Mouse (Mus musculus) heart, embryonic 12.5 days (tissue): ENCODE data around the gene Zfp568. TPM values are rescaled to one million over a fixed set of nuclear protein-coding genes. Genes with fewer than 3 reads are reported as not detected.
A peak's percentile ranks its signal among the peaks of the same experiment; 100 is the strongest.
"Not testable (repeated sequence)": the region's sequence is repeated elsewhere in the genome, so short reads cannot be mapped to it uniquely, and the experiment has no call there.

Experiments
- ATAC-seq: fragments of 200-750 bp; cut with Nextera tagmentation; 2 replicates; pipeline ENCODE4 v1.8.0; 2017; ENCODE audit warnings: moderate TSS enrichment, moderate library complexity; ENCODE audit not compliant: insufficient number of reproducible peaks, low FRiP score
- H3K27ac ChIP-seq: fragments of 300-500 bp; sonication (generic); 2 replicates; pipeline ENCODE4 v1.5.1; 2016; ENCODE audit warnings: mild to moderate bottlenecking, moderate library complexity; ENCODE audit not compliant: poor library complexity, severe bottlenecking
- H3K27me3 ChIP-seq: fragments of 300-500 bp; sonication (generic); replicated peaks from 2 replicates; pipeline ENCODE4 v1.6.1; 2016; ENCODE audit warnings: mild to moderate bottlenecking, moderate library complexity
- H3K36me3 ChIP-seq: fragments of 300-500 bp; sonication (generic); 2 replicates; pipeline ENCODE4 v1.6.1; 2016; ENCODE audit warnings: mild to moderate bottlenecking, moderate library complexity
- H3K4me1 ChIP-seq: fragments of 300-500 bp; sonication (generic); replicated peaks from 2 replicates; pipeline ENCODE4 v1.6.1; 2016; ENCODE audit warnings: mild to moderate bottlenecking
- H3K4me2 ChIP-seq: fragments of 300-500 bp; sonication (generic); 2 replicates; pipeline ENCODE4 v1.6.1; 2016; ENCODE audit warnings: mild to moderate bottlenecking, moderate library complexity
- H3K4me3 ChIP-seq: fragments of 300-500 bp; sonication (generic); 2 replicates; pipeline ENCODE4 v1.5.1; 2016; ENCODE audit warnings: mild to moderate bottlenecking
- H3K9ac ChIP-seq: fragments of 300-500 bp; sonication (generic); 2 replicates; pipeline ENCODE4 v1.6.1; 2016; ENCODE audit warnings: mild to moderate bottlenecking, moderate library complexity
- H3K9me3 ChIP-seq: fragments of 300-500 bp; sonication (generic); replicated peaks from 2 replicates; pipeline ENCODE4 v1.6.1; 2016; ENCODE audit warnings: mild to moderate bottlenecking, moderate library complexity
- WGBS: fragments of 180-500 bp; shearing (Covaris S2); methylation state at CpG from one replicate; pipeline ENCODE4 v1.1.7; 2016; 5-methylcytosine and 5-hydroxymethylcytosine counted together
- polyA plus RNA-seq: library from polyadenylated mRNA; unstranded; fragments of >200 nt; fragmentation: Nextera tagmentation; extraction: Ambion mirVana; gene quantifications from 2 replicates; pipeline ENCODE4 v1.2.1, GENCODE M21; 2016

Gene Zfp568
- polyA plus RNA-seq, 1 experiment from 2014 or later: 36.7 TPM

DNA sequence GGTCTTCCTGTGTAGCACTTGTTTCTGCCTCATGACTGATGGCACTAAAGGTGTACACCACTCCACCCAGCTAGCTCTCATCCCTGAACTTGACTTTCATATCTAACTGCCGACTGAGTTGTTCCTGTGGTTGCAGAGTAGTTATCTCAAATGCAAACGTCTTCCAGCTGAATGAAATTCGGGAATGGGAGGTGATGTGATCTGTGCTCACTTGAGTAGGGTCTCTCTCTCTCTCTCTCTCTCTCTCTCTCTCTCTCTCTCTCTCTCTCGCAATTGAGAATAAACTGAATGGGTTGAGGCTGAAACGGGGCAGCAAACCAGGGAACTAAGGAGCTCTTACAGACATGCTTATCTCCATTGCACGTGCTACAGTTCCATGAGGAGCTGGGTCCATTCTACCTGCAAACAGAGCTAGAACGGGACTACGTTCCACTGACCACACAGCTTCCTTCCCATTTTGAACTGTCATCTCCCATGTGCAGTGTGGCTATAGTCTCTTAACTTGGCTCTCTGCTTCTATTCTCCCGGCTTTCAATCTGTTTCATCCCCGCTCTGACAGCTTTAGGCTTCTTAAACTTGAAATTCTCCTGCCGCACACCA, 25.5 kb upstream of the Zfp568 start:
- no peak for ATAC-seq
- 0 out of 2 replicates have a peak, but pooled peaks cover 3% of the 10 kb centered on the region for H3K4me1 ChIP-seq
- no peak overlapping the region for H3K27ac ChIP-seq
- H3K27me3 ChIP-seq: no peaks in the 10 kb centered on the region
- WGBS: 77% methylated on average over 11 of the region's 11 CpGs
- no peaks in the 10 kb centered on the region for H3K9me3 ChIP-seq
- no peak overlapping the region for H3K9ac ChIP-seq
- H3K4me2 ChIP-seq: no peak overlapping the region
- H3K4me3 ChIP-seq: no peak overlapping the region
- H3K36me3 ChIP-seq: peaks cover 3% of the 10 kb centered on the region; the same call in 1 of the 2 replicates

DNA sequence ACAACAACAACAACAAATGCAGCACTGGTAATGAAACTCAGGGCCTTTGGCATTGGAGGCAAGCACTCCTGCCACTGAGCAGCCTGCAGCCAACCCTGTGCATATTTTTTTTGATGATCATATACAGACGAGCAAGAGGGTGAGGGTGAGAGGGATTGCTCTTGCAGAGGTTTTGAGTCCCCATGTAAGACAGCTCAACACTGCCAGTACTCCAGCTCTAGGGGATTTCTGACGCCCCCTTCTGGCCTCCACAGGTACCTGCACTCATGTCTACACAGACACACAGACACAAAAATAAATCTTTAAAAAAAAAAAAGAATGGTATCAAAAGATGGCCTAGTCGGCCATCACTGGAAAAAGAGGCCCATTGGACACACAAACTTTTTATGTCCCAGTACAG, 24.8 kb upstream of the Zfp568 start:
- Histone ChIP-seq H3K9me3 (no peaks in the 10 kb centered on the region), H3K36me3 (peaks cover 3% of the 10 kb centered on the region; the same call in 1 of the 2 replicates), H3K4me3 (no peak overlapping the region), H3K9ac (no peak overlapping the region), H3K27ac (no peak overlapping the region), H3K4me1 (0 out of 2 replicates have a peak, but pooled peaks cover 3% of the 10 kb centered on the region), H3K4me2 (no peak overlapping the region), H3K27me3 (no peaks in the 10 kb centered on the region)
- WGBS: 58% methylated on average over 3 of the region's 3 CpGs
- no peak for ATAC-seq

DNA sequence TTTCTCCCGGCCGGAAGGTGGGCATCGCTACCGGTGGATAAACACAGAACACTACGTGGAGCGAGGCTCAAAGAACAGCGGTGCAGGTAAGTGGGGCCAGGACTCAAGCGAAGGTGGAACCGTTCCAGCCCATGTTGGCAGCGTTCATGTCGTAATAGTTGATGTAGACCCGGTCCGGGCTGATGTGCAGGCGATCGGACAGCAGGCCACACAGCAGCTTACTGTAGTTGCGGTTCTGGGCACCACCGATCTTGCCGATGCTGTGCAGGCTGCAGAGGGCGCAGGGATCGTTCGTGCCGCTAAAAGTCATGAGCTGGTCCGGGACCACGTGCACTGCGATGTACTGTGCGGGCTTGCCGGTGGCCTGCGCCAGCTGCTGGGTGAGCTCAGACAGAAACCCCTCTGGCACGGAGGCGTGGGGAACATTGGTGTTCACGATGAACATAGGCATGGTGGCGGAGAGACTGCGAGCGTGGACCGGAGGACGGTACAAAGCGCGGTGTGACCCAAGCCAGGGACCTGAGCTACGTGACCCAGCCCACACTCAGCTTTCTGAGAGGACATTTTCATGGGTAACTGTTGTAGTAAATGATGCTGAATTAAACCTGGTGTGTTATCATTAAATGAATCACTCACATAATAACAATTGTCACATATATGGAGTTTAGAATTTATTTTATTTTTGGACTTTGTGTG, 18.5 kb upstream of the Zfp568 start:
- H3K27me3 ChIP-seq, H3K9ac ChIP-seq, H3K4me1 ChIP-seq, H3K4me2 ChIP-seq, H3K4me3 ChIP-seq, H3K27ac ChIP-seq, ATAC-seq, H3K9me3 ChIP-seq: not testable (repeated sequence)
- peaks cover 11% of the 10 kb centered on the region for H3K36me3 ChIP-seq
- WGBS: 46% methylated on average over 38 of the region's 39 CpGs

DNA sequence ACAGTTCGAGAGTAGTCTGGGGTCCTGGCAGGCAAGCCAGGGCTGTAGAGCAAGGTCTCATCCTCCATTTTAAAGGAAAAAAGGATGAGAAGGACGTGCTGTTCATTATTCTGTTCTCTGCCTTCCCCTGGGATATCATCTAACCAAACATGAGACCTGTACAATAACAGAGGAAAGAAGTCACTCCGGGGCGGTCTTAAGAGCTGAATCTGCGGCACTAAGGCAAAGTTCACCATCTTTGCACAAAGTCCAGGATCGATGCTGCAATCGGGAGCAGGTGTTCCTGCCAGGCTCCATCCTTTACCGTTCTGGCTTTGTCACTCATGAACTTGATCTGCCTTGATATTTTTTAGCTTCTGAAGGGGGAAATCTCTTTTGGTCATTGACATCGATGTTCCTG, 13.1 kb upstream of the Zfp568 start:
- Histone ChIP-seq H3K27me3 (no peaks in the 10 kb centered on the region), H3K27ac (no peak overlapping the region)
- WGBS: 82% methylated on average over 9 of the region's 9 CpGs

DNA sequence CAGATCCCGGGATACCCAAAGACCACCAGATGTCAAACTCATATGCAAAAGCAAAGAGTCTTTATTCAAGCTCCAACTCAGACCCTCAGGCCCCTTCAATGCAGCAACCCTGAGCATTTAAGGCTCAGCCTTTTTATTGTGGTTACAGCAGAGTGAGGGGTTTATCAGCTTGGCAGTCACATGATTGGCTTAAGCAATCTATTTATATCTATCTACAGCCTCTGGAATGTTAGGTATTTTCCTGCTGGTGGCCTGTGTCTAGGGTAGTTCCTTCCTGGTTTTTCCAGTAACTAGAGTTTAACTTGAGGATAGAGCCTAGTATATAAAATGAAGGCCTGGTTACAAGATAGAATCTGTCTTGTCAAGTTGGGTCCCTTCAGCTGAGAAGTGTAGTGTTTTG, 3.0 kb upstream of the Zfp568 start:
- H3K36me3 ChIP-seq: peaks cover 4% of the 10 kb centered on the region
- no peaks in the 10 kb centered on the region for H3K27me3 ChIP-seq
- 77% methylated on average over 1 of the region's 1 CpGs for WGBS
- H3K4me1 ChIP-seq: peaks cover 30% of the 10 kb centered on the region
- no peak for ATAC-seq
- H3K4me2 ChIP-seq: 0 out of 2 replicates have a peak overlapping the region, but pooled peaks have one; percentile 71
- peaks cover 7% of the 10 kb centered on the region; the same call in 1 of the 2 replicates for H3K9me3 ChIP-seq
- H3K9ac ChIP-seq: no peak overlapping the region
- H3K27ac ChIP-seq: peak overlapping the region; percentile 86
- H3K4me3 ChIP-seq: no peak overlapping the region

More for the DNA sequence above, 13.1 kb upstream of the Zfp568 start:
- H3K36me3 ChIP-seq: peaks cover 8% of the 10 kb centered on the region
- ATAC-seq: no peak
- H3K4me1 ChIP-seq: no peaks in the 10 kb centered on the region
- H3K4me3 ChIP-seq: no peak overlapping the region
- no peak overlapping the region for H3K4me2 ChIP-seq
- H3K9ac ChIP-seq: no peak overlapping the region
- peaks cover 7% of the 10 kb centered on the region; the same call in 1 of the 2 replicates for H3K9me3 ChIP-seq

DNA sequence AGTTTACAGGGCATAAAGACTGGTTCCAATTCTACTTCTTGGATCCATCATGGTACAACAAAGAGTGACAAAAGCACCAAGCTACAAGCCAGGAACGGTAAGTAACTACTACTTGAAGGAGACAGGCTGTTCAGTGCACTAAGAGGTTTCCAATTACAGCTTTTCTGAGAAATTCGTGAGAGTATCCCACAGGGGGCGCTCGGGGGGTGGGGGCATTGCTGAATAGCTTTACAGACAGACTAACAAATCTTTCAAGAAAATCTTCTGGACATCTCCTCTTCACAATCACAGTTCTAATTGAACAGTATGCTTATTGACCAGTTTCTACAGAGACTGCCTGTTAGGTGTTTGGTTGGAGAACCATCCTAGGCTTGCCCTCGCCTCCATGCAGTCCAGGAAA, 2.3 kb upstream of the Zfp568 start:
- Histone ChIP-seq H3K4me2 (peak overlapping the region; percentile 71), H3K4me3 (no peak overlapping the region), H3K27me3 (no peaks in the 10 kb centered on the region), H3K4me1 (peaks cover 36% of the 10 kb centered on the region), H3K27ac (peak overlapping the region; percentile 86), H3K9me3 (peaks cover 7% of the 10 kb centered on the region; the same call in 1 of the 2 replicates), H3K36me3 (peaks cover 11% of the 10 kb centered on the region), H3K9ac (no peak overlapping the region)
- 47% methylated on average over 5 of the region's 5 CpGs for WGBS
- no peak for ATAC-seq

DNA sequence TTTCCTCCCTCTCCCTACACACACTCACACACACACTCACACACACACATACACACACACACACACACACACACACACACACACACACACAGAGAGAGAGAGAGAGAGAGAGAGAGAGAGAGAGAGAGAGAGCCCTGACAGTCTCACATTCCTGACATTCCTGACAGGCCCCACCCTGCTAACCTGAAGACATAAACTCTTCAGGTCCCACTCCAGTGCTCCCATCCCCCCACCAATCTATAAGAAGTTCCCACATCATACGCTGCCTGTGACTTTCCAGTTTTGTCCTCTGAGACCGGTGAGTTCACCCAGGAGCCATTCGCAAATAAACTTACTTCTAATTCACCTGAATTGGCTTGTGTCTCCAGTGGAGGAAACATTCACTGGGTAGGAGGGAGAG, 1.9 kb upstream of the Zfp568 start:
- H3K27me3 ChIP-seq: no peaks in the 10 kb centered on the region
- H3K27ac ChIP-seq: peak overlapping the region; percentile 86
- peaks cover 12% of the 10 kb centered on the region for H3K36me3 ChIP-seq
- peaks cover 7% of the 10 kb centered on the region; the same call in 1 of the 2 replicates for H3K9me3 ChIP-seq
- peaks cover 36% of the 10 kb centered on the region for H3K4me1 ChIP-seq
- H3K4me3 ChIP-seq: no peak overlapping the region
- no peak overlapping the region for H3K9ac ChIP-seq
- no peak for ATAC-seq
- peak overlapping the region; percentile 71 for H3K4me2 ChIP-seq
- 75% methylated on average over 3 of the region's 3 CpGs for WGBS

DNA sequence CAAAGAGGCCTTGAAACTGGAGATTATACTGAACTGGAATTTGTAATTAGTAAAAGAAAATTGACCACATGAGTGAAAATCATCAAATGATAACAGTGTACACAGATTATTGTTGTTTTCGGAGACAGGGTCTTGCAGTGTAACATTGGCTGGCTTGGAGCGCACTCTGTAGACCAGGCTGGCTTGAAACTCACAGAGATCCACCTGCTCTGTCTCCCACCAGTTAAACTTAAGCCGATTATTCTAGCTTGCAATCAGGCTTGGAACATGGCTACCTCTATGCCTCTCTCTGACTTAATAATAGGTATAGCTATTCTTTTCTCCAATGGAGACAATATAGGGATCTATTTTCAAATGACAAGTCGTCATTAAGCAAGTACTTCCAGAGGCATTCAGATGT, 1.4 kb upstream of the Zfp568 start:
- no peak overlapping the region for H3K9ac ChIP-seq
- 73% methylated on average over 4 of the region's 4 CpGs for WGBS
- peaks cover 36% of the 10 kb centered on the region for H3K4me1 ChIP-seq
- peak overlapping the region; percentile 91; the same call in 1 of the 2 replicates for H3K4me3 ChIP-seq
- peaks cover 7% of the 10 kb centered on the region; the same call in 1 of the 2 replicates for H3K9me3 ChIP-seq
- peak overlapping the region; percentile 99 for H3K27ac ChIP-seq
- peaks cover 17% of the 10 kb centered on the region for H3K36me3 ChIP-seq
- H3K27me3 ChIP-seq: no peaks in the 10 kb centered on the region
- H3K4me2 ChIP-seq: peak overlapping the region; percentile 71
- ATAC-seq: no peak

DNA sequence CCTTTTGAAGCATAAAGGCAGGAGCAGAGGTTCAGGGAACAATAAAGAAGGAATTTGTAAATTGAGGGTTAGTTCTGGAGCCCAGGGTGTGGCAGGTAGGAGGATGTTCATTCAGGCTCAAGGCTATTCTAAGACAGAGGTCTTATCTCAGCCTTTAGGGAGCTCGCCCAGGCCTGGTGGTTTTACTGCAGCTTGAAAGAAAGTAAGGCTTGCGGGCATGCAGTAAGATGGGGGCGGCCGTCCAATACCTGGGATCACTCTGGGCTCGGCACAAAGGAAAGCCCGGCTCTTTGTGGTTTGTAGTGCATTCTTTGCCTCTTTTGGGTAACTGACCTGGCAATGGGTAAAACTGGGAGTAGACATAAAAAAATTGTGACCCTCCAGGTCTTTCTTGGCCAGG, 824 bp upstream of the Zfp568 start:
- Histone ChIP-seq H3K9ac (peak overlapping the region; percentile 96), H3K4me1 (peaks cover 39% of the 10 kb centered on the region), H3K4me3 (peak overlapping the region; percentile 91), H3K36me3 (peaks cover 23% of the 10 kb centered on the region), H3K4me2 (peak overlapping the region; percentile 71), H3K27ac (peak overlapping the region; percentile 99), H3K9me3 (peaks cover 7% of the 10 kb centered on the region; the same call in 1 of the 2 replicates), H3K27me3 (no peaks in the 10 kb centered on the region)
- no peak for ATAC-seq
- 18% methylated on average over 6 of the region's 6 CpGs for WGBS

DNA sequence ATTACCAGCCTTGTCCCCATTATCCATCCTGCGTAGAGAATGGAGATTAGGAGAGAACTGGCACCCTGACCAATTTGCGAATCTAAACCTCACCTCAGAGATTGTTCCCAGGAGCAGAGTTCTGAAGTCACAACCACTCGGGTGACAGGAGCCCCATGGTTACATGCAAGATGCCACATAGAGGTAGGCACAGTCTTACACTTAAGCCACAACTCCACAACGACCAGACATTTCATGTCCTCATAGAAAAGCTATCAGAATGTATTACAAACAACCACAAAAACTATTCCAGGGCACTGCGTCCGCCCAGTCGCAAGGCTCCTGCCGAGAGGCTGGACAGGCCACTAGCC, 440 bp upstream of the Zfp568 start:
- no peak for ATAC-seq
- Histone ChIP-seq H3K27ac (peak overlapping the region; percentile 99), H3K4me3 (peak overlapping the region; percentile 91), H3K4me1 (peaks cover 39% of the 10 kb centered on the region), H3K9ac (peak overlapping the region; percentile 96), H3K9me3 (peaks cover 7% of the 10 kb centered on the region; the same call in 1 of the 2 replicates), H3K4me2 (peak overlapping the region; percentile 71), H3K27me3 (no peaks in the 10 kb centered on the region), H3K36me3 (peaks cover 26% of the 10 kb centered on the region)
- WGBS: 0% methylated on average over 8 of the region's 8 CpGs

DNA sequence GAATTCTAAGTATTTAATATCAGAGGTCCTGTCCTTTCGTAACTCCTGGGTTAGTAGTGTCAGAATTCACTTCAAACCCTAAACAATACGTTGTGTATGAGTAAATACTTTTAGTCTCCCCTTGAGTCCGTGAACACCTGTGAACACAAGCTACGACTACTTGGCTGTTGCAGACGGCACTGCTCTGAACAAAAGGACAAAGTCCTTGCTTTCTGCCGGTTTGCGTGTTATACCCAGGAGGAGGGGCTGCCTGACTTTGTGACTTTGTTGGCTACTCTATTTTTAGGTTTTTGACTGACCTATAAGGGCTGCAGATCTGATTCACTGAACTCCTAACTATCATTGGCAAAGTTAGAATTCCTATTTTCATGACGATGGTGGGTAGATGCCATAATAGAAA, 2.3 kb downstream of the Zfp568 start:
- Histone ChIP-seq H3K27me3 (no peaks in the 10 kb centered on the region), H3K4me1 (peaks cover 31% of the 10 kb centered on the region), H3K9me3 (no peaks in the 10 kb centered on the region), H3K4me3 (no peak overlapping the region), H3K36me3 (peaks cover 46% of the 10 kb centered on the region), H3K27ac (no peak overlapping the region; the same call in 1 of the 2 replicates), H3K4me2 (peak overlapping the region; percentile 36), H3K9ac (no peak overlapping the region)
- WGBS: 75% methylated on average over 8 of the region's 8 CpGs
- ATAC-seq: no peak
